Mouse (Mus musculus) C2C12 (cell line): ENCODE results near the gene Osbpl8.

Experiments
- CTCF ChIP-seq: IDR thresholded peaks from one replicate; pipeline ENCODE4 v1.5.1; 2011; ENCODE audit not compliant: control insufficient read depth, insufficient read depth, insufficient read length
- MYOD1 ChIP-seq: IDR thresholded peaks from one replicate; pipeline ENCODE4 v1.6.1; 2011; ENCODE audit warnings: low read depth; ENCODE audit not compliant: control insufficient read depth, insufficient read length

DNA sequence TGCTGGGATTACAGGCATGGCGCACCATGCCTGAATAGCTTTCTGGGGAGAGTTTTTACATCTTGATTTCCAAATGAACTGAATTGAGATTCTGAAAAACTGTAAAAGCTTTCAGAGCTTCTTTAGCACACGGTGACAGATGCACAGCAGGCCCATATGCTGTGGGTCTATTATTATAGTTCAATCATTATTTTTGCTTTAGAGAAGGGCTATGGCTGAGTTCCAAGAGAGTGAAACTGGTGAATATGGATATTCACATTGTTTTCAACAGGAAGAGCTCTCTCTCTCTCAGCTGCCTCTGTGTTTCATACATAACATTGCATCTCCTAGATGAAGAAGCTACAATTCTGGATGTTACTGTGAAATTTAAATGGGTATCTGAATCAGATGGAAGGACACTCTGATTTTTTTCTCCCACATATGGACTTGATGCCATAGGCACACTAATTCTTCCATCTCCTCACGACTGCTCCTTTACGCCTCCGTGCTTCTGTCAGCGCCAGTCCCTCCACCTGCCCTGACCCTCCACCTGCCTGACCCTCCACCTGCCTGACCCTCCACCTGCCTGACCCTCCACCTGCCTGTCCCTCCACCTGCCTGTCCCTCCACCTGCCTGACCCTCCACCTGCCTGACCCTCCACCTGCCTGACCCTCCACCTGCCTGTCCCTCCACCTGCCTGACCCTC, 25.7 kb downstream of the Osbpl8 start:
- TF ChIP-seq MYOD1 (no peak), CTCF (no peak)
